23 mouse cellular contexts compared by ENCODE assay signal in genomic region chrX:161728507-161728906, GRCm38 (mm10). TPM values are rescaled to one million over a fixed set of nuclear protein-coding genes. Genes with fewer than 3 reads are reported as not detected.
DNase-seq lines count a peak whose midpoint lies in the region; ATAC-seq and TF ChIP-seq lines count a peak whose summit lies in the region.
"Had no signal": no experiment of that assay in that cellular context is flagged by ENCODE, and none has a peak within 500 bp of the region (broad histone marks: within the 10 kb centered on the region; RNA-seq: fewer than 3 reads in every experiment).

No protein-coding gene starts in this region.

- WGBS in embryonic facial prominence, embryonic 14.5 days: 49% methylated on average over 4 of the region's 4 CpGs
- 73% methylated on average over 4 of the region's 4 CpGs for WGBS in embryonic facial prominence, embryonic 10.5 days
- WGBS in hindbrain, postnatal 0 days: 50% methylated on average over 4 of the region's 4 CpGs
- 61% methylated on average over 4 of the region's 4 CpGs for WGBS in hindbrain, embryonic 16.5 days

- H3K27me3 ChIP-seq in embryonic facial prominence, embryonic 14.5 days (replicated peaks; ENCODE audit: control insufficient read depth, insufficient read depth, low read length): peaks cover 41% of the 10 kb centered on the region
- peaks cover 100% of the 10 kb centered on the region for H3K27me3 ChIP-seq in embryonic facial prominence, embryonic 10.5 days (replicated peaks; ENCODE audit: low read depth, poor library complexity, severe bottlenecking)
- H3K27me3 ChIP-seq in hindbrain, postnatal 0 days (ENCODE audit: insufficient read depth, low read length): no peaks in the 10 kb centered on the region
- peaks cover 6% of the 10 kb centered on the region; the same call in 1 of the 2 replicates for H3K27me3 ChIP-seq in hindbrain, embryonic 16.5 days (replicated peaks; ENCODE audit: control insufficient read depth, insufficient read depth, low read length)
- H3K27me3 ChIP-seq: CH12.LX had no signal

- H3K9ac ChIP-seq in embryonic facial prominence, embryonic 14.5 days (ENCODE audit: low read depth, low read length): no peak overlapping the region
- no peak overlapping the region for H3K9ac ChIP-seq in hindbrain, postnatal 0 days (replicated peaks; ENCODE audit: low read length)
- H3K9ac ChIP-seq in hindbrain, embryonic 16.5 days (ENCODE audit: low read depth, low read length): no peak overlapping the region
- H3K9ac ChIP-seq: hindbrain, embryonic 14.5 days; midbrain, embryonic 12.5 days; neural tube, embryonic 12.5 days had no signal

- no peak for TF ChIP-seq CTCF in hindbrain, postnatal 0 days (IDR thresholded peaks at IDR 0.05; ENCODE audit: low read depth)

- no peak overlapping the region for H3K27ac ChIP-seq in embryonic facial prominence, embryonic 14.5 days (replicated peaks; ENCODE audit: low read depth, low read length)
- no peak overlapping the region for H3K27ac ChIP-seq in embryonic facial prominence, embryonic 10.5 days (replicated peaks)
- H3K27ac ChIP-seq in hindbrain, postnatal 0 days: no peak overlapping the region
- no peak overlapping the region for H3K27ac ChIP-seq in hindbrain, embryonic 16.5 days (ENCODE audit: low read depth, low read length)
- H3K27ac ChIP-seq: hindbrain, embryonic 14.5 days; midbrain, embryonic 12.5 days; neural tube, embryonic 12.5 days had no signal

- H3K4me1 ChIP-seq in embryonic facial prominence, embryonic 14.5 days (ENCODE audit: control insufficient read depth, insufficient read depth, low read length): no peaks in the 10 kb centered on the region
- no peaks in the 10 kb centered on the region for H3K4me1 ChIP-seq in embryonic facial prominence, embryonic 10.5 days
- H3K4me1 ChIP-seq in hindbrain, postnatal 0 days (ENCODE audit: insufficient read depth, low read length): no peaks in the 10 kb centered on the region
- H3K4me1 ChIP-seq in hindbrain, embryonic 16.5 days (ENCODE audit: control insufficient read depth, insufficient read depth, low read depth, low read length): no peaks in the 10 kb centered on the region; the same call in 1 of the 2 replicates
- H3K4me1 ChIP-seq: megakaryocyte, embryonic 14.5 days; midbrain, embryonic 12.5 days had no signal

- no peak overlapping the region for H3K4me3 ChIP-seq in embryonic facial prominence, embryonic 14.5 days (ENCODE audit: low read depth, low read length)
- no peak overlapping the region for H3K4me3 ChIP-seq in embryonic facial prominence, embryonic 10.5 days
- no peak overlapping the region for H3K4me3 ChIP-seq in hindbrain, postnatal 0 days (ENCODE audit: low read length)
- no peak overlapping the region for H3K4me3 ChIP-seq in hindbrain, embryonic 16.5 days (ENCODE audit: low read length)
- H3K4me3 ChIP-seq: megakaryocyte, embryonic 14.5 days; midbrain, embryonic 12.5 days; myocyte; neural tube, embryonic 12.5 days had no signal

- H3K4me2 ChIP-seq in embryonic facial prominence, embryonic 14.5 days (ENCODE audit: low read depth, low read length): no peak overlapping the region
- no peak overlapping the region for H3K4me2 ChIP-seq in hindbrain, postnatal 0 days (ENCODE audit: low read depth, low read length)
- H3K4me2 ChIP-seq in hindbrain, embryonic 16.5 days (ENCODE audit: low read length): no peak overlapping the region
- H3K4me2 ChIP-seq: hindbrain, embryonic 14.5 days; midbrain, embryonic 12.5 days; neural tube, embryonic 12.5 days had no signal

- no peaks in the 10 kb centered on the region for H3K9me3 ChIP-seq in embryonic facial prominence, embryonic 14.5 days (ENCODE audit: control insufficient read depth, low read length)
- no peaks in the 10 kb centered on the region for H3K9me3 ChIP-seq in embryonic facial prominence, embryonic 10.5 days
- H3K9me3 ChIP-seq in hindbrain, postnatal 0 days (ENCODE audit: low read length): no peaks in the 10 kb centered on the region
- H3K9me3 ChIP-seq in hindbrain, embryonic 16.5 days (ENCODE audit: control insufficient read depth, low read length): no peaks in the 10 kb centered on the region
- H3K9me3 ChIP-seq: megakaryocyte, embryonic 14.5 days; midbrain, embryonic 12.5 days; neural tube, embryonic 12.5 days had no signal

- peak; percentile 22 to 57 for DNase-seq in adrenal gland, adult (ENCODE audit: inconsistent age in 2 of 2, low spot score in 1 of 2)
- DNase-seq in adrenal gland, adult 8-10 months: no peak
- DNase-seq in embryonic facial prominence, embryonic 14.5 days (ENCODE audit: low spot score): peak; percentile 18
- no peak for DNase-seq in embryonic facial prominence, embryonic 10.5 days (ENCODE audit: low spot score)
- peak; percentile 14 for DNase-seq in hindbrain, postnatal 0 days (ENCODE audit: low spot score)
- DNase-seq in kidney, postnatal 36 days: peak; percentile 13 to 27
- no peak for DNase-seq in kidney, postnatal 14 days
- DNase-seq: cerebellum, adult 11 months; cerebellum, adult 9-10 months; liver; lung, postnatal 36 days; right cerebral cortex, adult 18-20 months; spleen, adult 18-20 months; thymus, postnatal 14 days had no signal

- ATAC-seq in embryonic facial prominence, embryonic 14.5 days (ENCODE audit: low read depth): no peak
- ATAC-seq in hindbrain, postnatal 0 days: no peak
- no peak for ATAC-seq in hindbrain, embryonic 16.5 days
- ATAC-seq: forebrain, embryonic 14.5 days had no signal

- H3K36me3 ChIP-seq in embryonic facial prominence, embryonic 14.5 days (ENCODE audit: control insufficient read depth, insufficient read depth, low read length): no peaks in the 10 kb centered on the region
- no peaks in the 10 kb centered on the region for H3K36me3 ChIP-seq in embryonic facial prominence, embryonic 10.5 days (replicated peaks)
- no peaks in the 10 kb centered on the region for H3K36me3 ChIP-seq in hindbrain, postnatal 0 days (ENCODE audit: insufficient read depth, low read length)
- no peaks in the 10 kb centered on the region for H3K36me3 ChIP-seq in hindbrain, embryonic 16.5 days (ENCODE audit: control insufficient read depth, insufficient read depth, low read length)
- H3K36me3 ChIP-seq: midbrain, embryonic 12.5 days; neural tube, embryonic 12.5 days had no signal

RNA-seq across cellular contexts. Expression of gene Rai2, which starts 11.6 kb away (rescaled TPM):
- 10 to 100 TPM; 18.7 to 26.4 (median 22.8) TPM for total RNA-seq in adrenal gland, adult 8-10 months (2022)
- 9.5 and 12.1 TPM in 2 replicates for polyA plus RNA-seq in embryonic facial prominence, embryonic 14.5 days (2014; fragmentation: Nextera tagmentation; extraction: Ambion mirVana)
- 1.6 and 2.3 TPM in 2 replicates for polyA plus RNA-seq in embryonic facial prominence, embryonic 10.5 days (2016; fragmentation: Nextera tagmentation; extraction: Ambion mirVana)
- 11.5 and 12.3 TPM in 2 replicates for total RNA-seq in hindbrain, postnatal 0 days (2014; rRNA removed)
- 9.9 and 12.9 TPM in 2 replicates for polyA plus RNA-seq in hindbrain, postnatal 0 days (2015; fragmentation: Nextera tagmentation; extraction: Ambion mirVana)
- 16.4 and 22.6 TPM in 2 replicates for polyA plus RNA-seq in hindbrain, embryonic 16.5 days (2015; fragmentation: Nextera tagmentation; extraction: Ambion mirVana)
- total RNA-seq: CH12.LX, ES-E14 had no signal

Comparison
In these comparisons a context has a peak if more than half of its experiments do, and no peak if none do; other contexts are left out.
1. DNase-seq: peak in adrenal gland, adult (2 of 2), embryonic facial prominence, embryonic 14.5 days (single experiment), hindbrain, postnatal 0 days (single experiment) and kidney, postnatal 36 days (2 of 2); none in adrenal gland, adult 8-10 months (single experiment), embryonic facial prominence, embryonic 10.5 days (single experiment) and kidney, postnatal 14 days (single experiment).